Mouse (Mus musculus) heart, postnatal 0 days (tissue): ENCODE data around the gene Lpcat2b. TPM values are rescaled to one million over a fixed set of nuclear protein-coding genes. Genes with fewer than 3 reads are reported as not detected.

Experiments used
- ATAC-seq: fragments of 200-750 bp; cut with Nextera tagmentation; 2 replicates; pipeline ENCODE4 v1.8.0; 2017; ENCODE audit warnings: low read depth, moderate number of reproducible peaks, moderate library complexity; ENCODE audit not compliant: insufficient read depth
- DNase-seq: peaks from one replicate; pipeline ENCODE4 v3.0.0-alpha.2; 2016; ENCODE audit warnings: low spot score
- H3K27ac ChIP-seq: fragments of 300-500 bp; sonication (generic); 2 replicates; pipeline ENCODE4 v1.5.1; 2014; ENCODE audit warnings: low read depth, mild to moderate bottlenecking
- H3K27me3 ChIP-seq: fragments of 300-500 bp; sonication (generic); 2 replicates; pipeline ENCODE4 v1.6.1; 2014; ENCODE audit warnings: low read length, mixed read lengths; ENCODE audit not compliant: control insufficient read depth, insufficient read depth
- H3K36me3 ChIP-seq: fragments of 300-500 bp; sonication (generic); replicated peaks from 2 replicates; pipeline ENCODE4 v1.6.1; 2014; ENCODE audit warnings: low read length, mixed read lengths; ENCODE audit not compliant: control insufficient read depth, insufficient read depth
- H3K4me1 ChIP-seq: fragments of 300-500 bp; sonication (generic); 2 replicates; pipeline ENCODE4 v1.6.1; 2014; ENCODE audit warnings: antibody characterized with exemption; ENCODE audit not compliant: control insufficient read depth, insufficient read depth
- H3K4me2 ChIP-seq: fragments of 300-500 bp; sonication (generic); 2 replicates; pipeline ENCODE4 v1.6.1; 2014; ENCODE audit warnings: low read depth, mild to moderate bottlenecking, low read length, moderate library complexity
- H3K4me3 ChIP-seq: fragments of 300-500 bp; sonication (generic); 2 replicates; pipeline ENCODE4 v1.5.1; 2014; ENCODE audit warnings: low read depth, low read length
- H3K9ac ChIP-seq: fragments of 300-500 bp; sonication (generic); replicated peaks from 2 replicates; pipeline ENCODE4 v1.6.1; 2014; ENCODE audit warnings: low read depth, low read length, mixed read lengths
- H3K9me3 ChIP-seq: fragments of 300-500 bp; sonication (generic); replicated peaks from 2 replicates; pipeline ENCODE4 v1.6.1; 2016; ENCODE audit warnings: low read length; ENCODE audit not compliant: control insufficient read depth
- CTCF ChIP-seq: IDR thresholded peaks from 2 replicates; pipeline ENCODE4 v1.5.1; 2016; ENCODE audit warnings: antibody characterized with exemption, control low read depth, low read depth
- EP300 ChIP-seq: IDR thresholded peaks from 2 replicates; pipeline ENCODE4 v1.6.1; 2016; ENCODE audit warnings: antibody characterized with exemption, low read depth
- WGBS: fragments of 180-500 bp; shearing (Covaris S2); extraction: QIAGEN DNeasy Blood & Tissue Kit; methylation state at CpG from one replicate; pipeline ENCODE4 v1.1.7; 2014; 5-methylcytosine and 5-hydroxymethylcytosine counted together
- polyA plus RNA-seq: library from polyadenylated mRNA; unstranded; fragments of >200 nt; fragmentation: Nextera tagmentation; extraction: Ambion mirVana; gene quantifications from 2 replicates; pipeline ENCODE4 v1.2.1, GENCODE M21; 2015
- total RNA-seq: library from RNA; depleted of rRNA; stranded (reverse); fragments of >200 nt; gene quantifications from 2 replicates; pipeline ENCODE4 v1.2.3, GENCODE M21; 2014; ENCODE audit warnings: low replicate concordance; rRNA removed

The Lpcat2b gene
- total and polyA plus RNA-seq, 2 experiments from 2014 or later: not detected

- Histone ChIP-seq H3K4me1 (peaks cover 9% of the 10 kb centered on the region; the same call in 1 of the 2 replicates), H3K36me3 (peaks cover 8% of the 10 kb centered on the region), H3K4me2 (no peak overlapping the region), H3K9me3 (no peaks in the 10 kb centered on the region), H3K4me3 (no peak overlapping the region), H3K9ac (no peak overlapping the region), H3K27me3 (no peaks in the 10 kb centered on the region), H3K27ac (peak overlapping the region; percentile 32; the same call in 1 of the 2 replicates)
- WGBS: 50% methylated on average over 4 of the region's 4 CpGs
- TF ChIP-seq CTCF: no peak
- no peak for TF ChIP-seq EP300
- ATAC-seq (no peak), DNase-seq (no peak)
Measured at GRCm38 (mm10) chr5:107467098-107467497, 35.7 kb downstream of the Lpcat2b start.

- Histone ChIP-seq H3K4me2 (no peak overlapping the region), H3K9me3 (no peaks in the 10 kb centered on the region), H3K27me3 (no peaks in the 10 kb centered on the region), H3K4me1 (peaks cover 9% of the 10 kb centered on the region; the same call in 1 of the 2 replicates), H3K9ac (no peak overlapping the region), H3K27ac (no peak overlapping the region), H3K4me3 (no peak overlapping the region), H3K36me3 (peaks cover 8% of the 10 kb centered on the region)
- TF ChIP-seq EP300: no peak
- no peak for TF ChIP-seq CTCF
- no peak for ATAC-seq
- no peak for DNase-seq
- 29% methylated on average over 10 of the region's 10 CpGs for WGBS
Measured at GRCm38 (mm10) chr5:107470600-107471329, 39.4 kb downstream of the Lpcat2b start.

GRCm38 (mm10) chr5:107480194-107480593 lies 48.8 kb downstream of the Lpcat2b start:
- no peak for ATAC-seq
- no peak for TF ChIP-seq CTCF
- TF ChIP-seq EP300: no peak

More at GRCm38 (mm10) chr5:107480194-107480593, 48.8 kb downstream of the Lpcat2b start:
- H3K36me3 ChIP-seq: no peaks in the 10 kb centered on the region
- no peaks in the 10 kb centered on the region for H3K9me3 ChIP-seq
- H3K4me3 ChIP-seq: no peak overlapping the region
- no peak overlapping the region for H3K9ac ChIP-seq
- 67% methylated on average over 2 of the region's 2 CpGs for WGBS
- no peak overlapping the region for H3K27ac ChIP-seq
- no peaks in the 10 kb centered on the region for H3K4me1 ChIP-seq
- no peaks in the 10 kb centered on the region for H3K27me3 ChIP-seq
- no peak for DNase-seq
- no peak overlapping the region for H3K4me2 ChIP-seq

Other genes with a start within 250 kb of the Lpcat2b start
- gene Tgfbr3, start 141.9 kb upstream of the Lpcat2b start, total RNA-seq: 59.7 and 60.6 TPM in 2 replicates
- gene Tgfbr3, start 141.9 kb upstream of the Lpcat2b start, polyA plus RNA-seq: 11.8 TPM in 2 replicates
- 1.1 TPM in 1 of 2 replicates, not detected in the other for gene Brdt, start 100.4 kb upstream of the Lpcat2b start, total RNA-seq
- gene Brdt, start 100.4 kb upstream of the Lpcat2b start, polyA plus RNA-seq: 0.58 and 0.70 TPM in 2 replicates
- not detected in 2 replicates for gene Ephx4, start 28.8 kb upstream of the Lpcat2b start, total RNA-seq
- 1.6 and 2.5 TPM in 2 replicates for gene Ephx4, start 28.8 kb upstream of the Lpcat2b start, polyA plus RNA-seq
- 3.0 and 5.4 TPM in 2 replicates for gene Btbd8, start 6.4 kb downstream of the Lpcat2b start, total RNA-seq
- gene Btbd8, start 6.4 kb downstream of the Lpcat2b start, polyA plus RNA-seq: 1.8 and 2.5 TPM in 2 replicates
- 0.23 TPM in 1 of 2 replicates, not detected in the other for gene Gm42669, start 76.1 kb downstream of the Lpcat2b start, total RNA-seq
- gene Gm42669, start 76.1 kb downstream of the Lpcat2b start, polyA plus RNA-seq: 0.10 and 0.15 TPM in 2 replicates
- not detected in 2 replicates for gene 1700028K03Rik, start 103.2 kb downstream of the Lpcat2b start, total RNA-seq
- gene 1700028K03Rik, start 103.2 kb downstream of the Lpcat2b start, polyA plus RNA-seq: 0.03 and 0.05 TPM in 2 replicates
- 2.2 and 12.9 TPM in 2 replicates for gene Rpap2, start 165.8 kb downstream of the Lpcat2b start, total RNA-seq
- gene Rpap2, start 165.8 kb downstream of the Lpcat2b start, polyA plus RNA-seq: 9.5 and 11.1 TPM in 2 replicates
- 1.8 and 5.6 TPM in 2 replicates for gene Glmn, start 166.3 kb downstream of the Lpcat2b start, total RNA-seq
- 13.5 and 15.2 TPM in 2 replicates for gene Glmn, start 166.3 kb downstream of the Lpcat2b start, polyA plus RNA-seq